Mouse (Mus musculus): ENCODE measurements around the gene CT030661.1.
"Not testable (repeated sequence)": the region's sequence is repeated elsewhere in the genome, so short reads cannot be mapped to it uniquely, and the experiment has no call there.

Gene CT030661.1

DNA sequence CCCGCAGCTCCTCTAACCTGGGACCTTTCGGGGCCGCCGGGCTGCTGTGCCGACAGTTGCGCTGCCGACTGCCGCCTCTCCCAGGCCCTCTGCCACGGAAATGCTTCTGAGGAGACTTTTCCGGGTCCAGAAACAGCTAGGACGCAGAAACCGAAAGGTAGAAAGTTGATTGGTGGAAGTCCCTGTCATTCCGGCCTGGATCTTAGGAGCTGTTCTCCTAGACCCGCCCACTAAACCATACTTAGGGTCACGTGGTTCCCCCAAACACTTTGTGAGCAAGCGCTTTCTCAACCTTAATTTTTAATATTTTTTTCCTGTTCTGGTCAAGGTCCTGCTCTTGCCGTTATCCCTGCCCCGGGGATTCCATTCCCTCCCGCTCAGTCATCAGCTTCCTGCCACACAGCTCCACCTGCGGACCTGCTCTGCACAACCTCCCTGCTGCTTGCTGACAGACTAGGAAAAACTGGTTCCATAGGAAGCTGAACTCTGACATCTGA, at the start of gene CT030661.1:
Gene CT030661.1 (minus strand): TSS at position 108 of the 497 bp plus-strand sequence.
- peak; percentile 93 for DNase-seq (ENCODE audit: low spot score)

DNA sequence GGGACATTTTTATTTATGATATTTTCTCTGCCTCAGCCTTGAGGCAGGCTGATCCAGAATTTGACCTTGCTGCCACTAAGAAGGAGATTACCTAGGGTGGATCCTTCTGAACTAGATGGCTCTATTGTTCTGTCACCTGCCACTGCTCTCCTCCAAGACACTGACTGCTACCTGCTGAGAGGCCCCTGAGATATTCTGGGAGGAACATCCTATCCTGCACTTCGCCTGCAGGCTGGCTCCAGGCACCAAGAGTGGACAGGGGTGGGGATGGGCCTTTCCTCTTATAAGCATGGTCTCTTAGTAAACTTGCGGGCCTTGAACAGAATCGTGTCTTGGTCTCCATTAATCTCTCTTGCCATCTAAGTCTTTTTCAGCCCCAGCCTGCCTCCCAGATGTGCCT, 49.3 kb upstream of the CT030661.1 start:
- DNase-seq (ENCODE audit: low spot score): no peak

DNA sequence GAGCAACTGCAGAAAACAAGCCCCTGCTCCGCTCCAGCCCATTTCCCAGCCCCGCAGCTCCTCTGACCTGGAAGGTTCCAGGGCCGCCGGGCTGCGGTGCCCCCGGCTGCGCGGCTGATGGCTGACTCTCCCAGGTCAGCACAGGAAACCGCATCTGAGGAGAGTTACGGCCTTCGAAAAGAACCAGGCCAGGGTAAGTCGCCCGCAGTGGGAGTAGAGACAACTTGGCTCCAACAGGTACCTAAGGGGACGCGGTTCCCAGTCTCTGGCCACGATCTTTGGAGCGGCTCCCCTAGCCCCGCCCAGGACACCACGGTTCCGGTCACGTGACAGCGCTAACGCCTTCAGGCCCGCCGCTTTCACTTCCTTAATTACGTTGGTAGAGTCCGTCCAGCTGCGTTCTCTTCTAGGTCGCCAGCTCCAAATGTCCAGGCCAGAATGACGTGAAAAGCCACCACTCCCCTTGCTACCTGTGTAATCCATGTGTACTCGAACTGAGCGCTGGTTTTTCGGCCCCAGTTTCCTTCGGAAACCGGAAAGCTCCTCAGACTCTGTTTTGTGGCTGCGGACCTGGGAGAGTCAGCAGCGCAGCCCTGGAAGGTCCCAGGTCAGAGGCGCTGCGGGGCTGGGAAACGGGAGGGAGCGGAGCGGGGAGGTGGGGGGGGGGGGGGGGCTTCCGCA, 46.6 kb upstream of the CT030661.1 start, which contains the start of the genes Zfp944 and Zfp758:
Gene Zfp944 (minus strand): TSS at position 300 of the 681 bp plus-strand sequence.
Gene Zfp758 (plus strand): TSS at position 353 of the 681 bp plus-strand sequence.
- peak; percentile 58 for DNase-seq (ENCODE audit: low spot score)

DNA sequence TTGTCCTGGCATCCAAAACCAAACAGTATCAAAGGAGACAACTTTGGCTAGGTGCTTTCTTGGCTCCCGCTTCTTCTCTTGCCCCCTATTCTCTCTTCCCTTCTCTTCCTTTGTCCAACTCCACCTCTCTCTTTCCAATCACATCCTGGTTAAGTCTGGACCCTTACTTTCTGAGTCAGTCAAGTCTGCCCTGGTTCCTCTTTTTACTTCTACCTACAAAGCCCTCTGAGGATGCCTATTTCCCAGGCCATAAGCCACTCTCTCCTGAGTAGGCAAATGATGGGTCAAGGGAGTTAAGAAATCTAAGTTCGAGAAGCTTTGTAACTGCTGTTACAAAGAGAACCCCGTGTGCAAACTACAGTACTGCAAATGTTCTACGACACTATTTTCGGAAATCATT, 45.9 kb upstream of the CT030661.1 start:
- peak; percentile 17 for DNase-seq (ENCODE audit: low spot score)

DNA sequence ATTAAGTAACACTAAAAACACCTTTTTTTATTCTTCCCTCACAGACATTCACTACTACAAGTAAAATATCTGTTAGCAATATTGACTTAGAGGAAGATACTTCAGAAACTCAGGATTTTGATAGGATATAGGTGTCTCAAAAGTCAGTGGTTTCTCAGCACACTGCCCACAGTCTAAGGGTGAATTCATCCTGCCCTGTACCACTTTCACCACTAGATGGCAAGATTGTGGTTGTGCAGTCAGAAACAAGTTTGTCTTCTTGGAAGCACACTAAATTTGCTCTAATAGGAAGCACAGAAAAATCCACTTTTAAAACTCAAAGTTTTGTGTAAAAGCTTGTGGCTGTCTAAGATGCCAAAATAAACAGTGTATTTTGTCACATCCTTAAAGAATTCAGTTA, 38.2 kb upstream of the CT030661.1 start:
- DNase-seq (ENCODE audit: low spot score): peak; percentile 31

DNA sequence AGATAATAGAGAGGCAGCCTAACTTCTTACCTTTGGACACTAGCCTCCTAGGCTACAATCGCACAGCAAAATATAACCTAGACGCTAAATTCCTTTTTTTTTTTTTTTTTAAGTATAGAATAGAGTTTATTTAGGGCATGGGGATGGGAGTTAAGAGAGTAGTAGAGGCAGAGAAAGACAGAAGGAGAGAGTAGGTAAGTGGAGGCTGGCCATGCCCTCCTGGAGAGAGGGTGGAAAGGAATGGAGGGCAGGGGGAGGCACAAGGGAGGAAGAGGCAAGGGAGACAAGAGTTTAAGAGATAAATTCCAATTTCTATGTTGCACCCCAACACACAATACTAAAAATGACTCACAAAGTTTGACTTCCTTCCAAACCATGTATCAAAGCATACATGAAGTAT, 610 bp upstream of the CT030661.1 start:
- DNase-seq (ENCODE audit: low spot score): not testable (repeated sequence)

DNA sequence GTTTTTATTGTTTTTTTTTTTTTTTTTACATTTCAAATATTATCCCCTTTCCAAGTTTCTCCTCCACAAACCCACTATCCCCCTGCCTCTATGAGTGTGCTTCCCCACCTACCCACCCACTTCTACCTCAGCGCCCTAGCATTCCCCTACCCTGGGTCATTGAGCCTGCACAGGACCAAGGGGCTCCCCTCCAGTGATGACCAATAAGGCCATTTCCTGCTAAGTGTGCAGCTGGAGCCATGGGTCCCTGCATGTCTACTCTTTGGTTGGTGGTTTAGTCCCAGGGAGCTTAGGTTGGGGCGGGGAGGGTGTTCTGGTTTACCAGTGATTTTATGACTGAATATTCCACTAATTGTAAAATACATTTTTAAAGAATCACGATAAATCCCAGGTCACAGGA, 418 bp downstream of the CT030661.1 start:
- not testable (repeated sequence) for DNase-seq (ENCODE audit: low spot score)
